Mouse (Mus musculus): ENCODE measurements around the gene Nr4a1. TPM values are rescaled to one million over a fixed set of nuclear protein-coding genes. Genes with fewer than 3 reads are reported as not detected.

Gene Nr4a1
- total and polyA plus RNA-seq, 3 experiments = 12.1 to 45.3 (median 23.8) TPM

- 66% methylated on average over 12 of the region's 12 CpGs for WGBS
- no peak for TF ChIP-seq POLR2A (IDR thresholded peaks at IDR 0.05; ENCODE audit: insufficient read depth, low read depth, low read length)
- no peak for TF ChIP-seq EP300 (IDR thresholded peaks at IDR 0.05; ENCODE audit: insufficient read depth, low read depth, low read length)
- TF ChIP-seq CTCF (IDR thresholded peaks at IDR 0.05) = no peak
- H3K79me2 ChIP-seq (replicated peaks; ENCODE audit: control insufficient read depth, insufficient read depth, low read length) = 0 out of 2 replicates have a peak, but pooled peaks cover 2% of the 10 kb centered on the region
- no peak overlapping the region for H3K4me3 ChIP-seq
- H3K36me3 ChIP-seq (ENCODE audit: control insufficient read depth, insufficient read depth, low read length) = no peaks in the 10 kb centered on the region
- H3K9ac ChIP-seq (ENCODE audit: low read depth, low read length) = no peak overlapping the region
- H3K27ac ChIP-seq = no peak overlapping the region
- no peak for DNase-seq
- H3K4me1 ChIP-seq (ENCODE audit: control insufficient read depth, insufficient read depth, low read length) = no peaks in the 10 kb centered on the region
- intact Hi-C loops (cut with DNase I) = no loop called here
- no peaks in the 10 kb centered on the region for H3K27me3 ChIP-seq (ENCODE audit: control insufficient read depth, insufficient read depth, low read length)
Observed at GRCm38 (mm10) chr15:101279430-101279999, 25.4 kb downstream of the Nr4a1 start.

GRCm38 (mm10) chr15:101282471-101282870 is 28.4 kb downstream of the Nr4a1 start:
- no peak overlapping the region for H3K27ac ChIP-seq
- H3K27me3 ChIP-seq (ENCODE audit: control insufficient read depth, insufficient read depth, low read length) = no peaks in the 10 kb centered on the region
- no peak for TF ChIP-seq CTCF (IDR thresholded peaks at IDR 0.05)
- TF ChIP-seq EP300 (IDR thresholded peaks at IDR 0.05; ENCODE audit: insufficient read depth, low read depth, low read length) = no peak
- no peak for TF ChIP-seq POLR2A (IDR thresholded peaks at IDR 0.05; ENCODE audit: insufficient read depth, low read depth, low read length)
- intact Hi-C loops (cut with DNase I) = loop anchor here (2.0 to 5.0 kb wide), 2 partner anchors 16 to 60 kb away; partner anchors contain the start of gene Grasp
- peaks cover 6% of the 10 kb centered on the region; the same call in 1 of the 2 replicates for H3K79me2 ChIP-seq (replicated peaks; ENCODE audit: control insufficient read depth, insufficient read depth, low read length)
- no peak overlapping the region for H3K4me3 ChIP-seq
- H3K4me1 ChIP-seq (ENCODE audit: control insufficient read depth, insufficient read depth, low read length) = peaks cover 4% of the 10 kb centered on the region
- H3K9ac ChIP-seq (ENCODE audit: low read depth, low read length) = no peak overlapping the region
- H3K36me3 ChIP-seq (ENCODE audit: control insufficient read depth, insufficient read depth, low read length) = peaks cover 2% of the 10 kb centered on the region; the same call in 1 of the 2 replicates
- 66% methylated on average over 5 of the region's 5 CpGs for WGBS
- DNase-seq = no peak

- DNase-seq = peak; percentile 62 to 69
- H3K36me3 ChIP-seq (ENCODE audit: control insufficient read depth, insufficient read depth, low read length) = peaks cover 2% of the 10 kb centered on the region; the same call in 1 of the 2 replicates
- intact Hi-C loops (cut with DNase I) = loop anchor here (1.0 to 5.0 kb wide), 4 partner anchors 17 to 61 kb away; partner anchors contain the start of gene Grasp
- 2% methylated on average over 26 of the region's 26 CpGs for WGBS
- peaks cover 4% of the 10 kb centered on the region for H3K4me1 ChIP-seq (ENCODE audit: control insufficient read depth, insufficient read depth, low read length)
- H3K27ac ChIP-seq = peak overlapping the region; percentile 100
- H3K27me3 ChIP-seq (ENCODE audit: control insufficient read depth, insufficient read depth, low read length) = no peaks in the 10 kb centered on the region
- H3K9ac ChIP-seq (ENCODE audit: low read depth, low read length) = peak overlapping the region; percentile 76
- TF ChIP-seq CTCF (IDR thresholded peaks at IDR 0.05) (peak; percentile 77), EP300 (IDR thresholded peaks at IDR 0.05; ENCODE audit: insufficient read depth, low read depth, low read length) (no peak), POLR2A (IDR thresholded peaks at IDR 0.05; ENCODE audit: insufficient read depth, low read depth, low read length) (0 out of 2 replicates have a peak, but pooled peaks have one; percentile 20)
- peak overlapping the region; percentile 91 for H3K4me3 ChIP-seq
- H3K79me2 ChIP-seq (replicated peaks; ENCODE audit: control insufficient read depth, insufficient read depth, low read length) = peaks cover 6% of the 10 kb centered on the region; the same call in 1 of the 2 replicates
Observed at GRCm38 (mm10) chr15:101283183-101283910, 29.3 kb downstream of the Nr4a1 start.

GRCm38 (mm10) chr15:101283911-101284750 is 30.1 kb downstream of the Nr4a1 start, which contains the start of gene Atg101:
Atg101 (plus strand) TSS chr15:101284272.
- intact Hi-C loops (cut with DNase I) = loop anchor here (1.0 to 5.0 kb wide), 5 partner anchors 17 to 62 kb away; partner anchors contain the start of gene Grasp
- Histone ChIP-seq H3K79me2 (replicated peaks; ENCODE audit: control insufficient read depth, insufficient read depth, low read length) (peaks cover 6% of the 10 kb centered on the region; the same call in 1 of the 2 replicates), H3K9ac (ENCODE audit: low read depth, low read length) (peak within 1 kb of the TSS; percentile 93), H3K36me3 (ENCODE audit: control insufficient read depth, insufficient read depth, low read length) (peaks cover 2% of the 10 kb centered on the region; the same call in 1 of the 2 replicates), H3K4me3 (peak within 1 kb of the TSS; percentile 91), H3K27me3 (ENCODE audit: control insufficient read depth, insufficient read depth, low read length) (no peaks in the 10 kb centered on the region), H3K4me1 (ENCODE audit: control insufficient read depth, insufficient read depth, low read length) (peaks cover 4% of the 10 kb centered on the region), H3K27ac (peak within 1 kb of the TSS; percentile 100)
- WGBS = under 1% methylated on average over 61 of the region's 61 CpGs
- peak; percentile 92 to 94 for DNase-seq
- TF ChIP-seq POLR2A (IDR thresholded peaks at IDR 0.05; ENCODE audit: insufficient read depth, low read depth, low read length) (peak; percentile 94), EP300 (IDR thresholded peaks at IDR 0.05; ENCODE audit: insufficient read depth, low read depth, low read length) (0 out of 2 replicates have a peak, but pooled peaks have one; percentile 67), CTCF (IDR thresholded peaks at IDR 0.05) (peak; percentile 79)

- peaks cover 2% of the 10 kb centered on the region; the same call in 1 of the 2 replicates for H3K36me3 ChIP-seq (ENCODE audit: control insufficient read depth, insufficient read depth, low read length)
- H3K27ac ChIP-seq = no peak overlapping the region
- peaks cover 4% of the 10 kb centered on the region for H3K4me1 ChIP-seq (ENCODE audit: control insufficient read depth, insufficient read depth, low read length)
- peaks cover 6% of the 10 kb centered on the region; the same call in 1 of the 2 replicates for H3K79me2 ChIP-seq (replicated peaks; ENCODE audit: control insufficient read depth, insufficient read depth, low read length)
- H3K4me3 ChIP-seq = no peak overlapping the region
- 49% methylated on average over 9 of the region's 9 CpGs for WGBS
- intact Hi-C loops (cut with DNase I) = no loop called here
- TF ChIP-seq POLR2A (IDR thresholded peaks at IDR 0.05; ENCODE audit: insufficient read depth, low read depth, low read length) (no peak), CTCF (IDR thresholded peaks at IDR 0.05) (peak; percentile 64), EP300 (IDR thresholded peaks at IDR 0.05; ENCODE audit: insufficient read depth, low read depth, low read length) (no peak)
- no peak overlapping the region for H3K9ac ChIP-seq (ENCODE audit: low read depth, low read length)
- H3K27me3 ChIP-seq (ENCODE audit: control insufficient read depth, insufficient read depth, low read length) = no peaks in the 10 kb centered on the region
- DNase-seq = no peak
Observed at GRCm38 (mm10) chr15:101286129-101286770, 32.2 kb downstream of the Nr4a1 start.

Data from heart, adult 2 months (tissue).